Mouse (Mus musculus) inflammation-experienced regulatory T-cells, adult 6 months (primary cell): ENCODE measurements around the gene Dthd1. TPM values are rescaled to one million over a fixed set of nuclear protein-coding genes. Genes with fewer than 3 reads are reported as not detected.
A peak's percentile ranks its signal among the peaks of the same experiment; 100 is the strongest.

Source experiments
- ATAC-seq: one replicate; pipeline ENCODE4 v1.8.0; 2017
- polyA plus RNA-seq, 3 experiments: library from polyadenylated mRNA; unstranded; fragments of 100-300 nt; shearing (Covaris generic); gene quantifications; one replicate each; pipeline ENCODE4 v1.2.1; 2017

The Dthd1 gene
- polyA plus RNA-seq, 3 experiments from 2014 or later, result not detected

DNA sequence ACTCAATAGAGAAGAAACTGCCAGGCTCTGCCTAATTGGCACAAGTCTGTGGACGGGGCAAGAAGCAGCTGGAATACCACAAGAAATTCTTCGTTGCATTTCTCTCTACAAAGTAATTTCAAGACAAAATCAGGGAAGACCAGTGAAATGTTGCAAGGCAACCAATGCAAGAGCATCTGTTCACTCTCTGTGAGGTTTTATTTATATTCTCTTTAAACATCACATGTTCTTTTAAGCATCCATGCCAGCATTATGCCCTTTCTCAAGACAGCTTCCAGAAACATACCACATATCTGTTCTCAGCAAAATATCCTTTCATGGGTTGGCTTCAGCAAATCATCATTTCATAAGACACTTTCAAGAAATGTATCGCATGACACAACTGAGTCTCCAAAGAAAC is 50.7 kb downstream of the Dthd1 start:
- ATAC-seq, result no peak

DNA sequence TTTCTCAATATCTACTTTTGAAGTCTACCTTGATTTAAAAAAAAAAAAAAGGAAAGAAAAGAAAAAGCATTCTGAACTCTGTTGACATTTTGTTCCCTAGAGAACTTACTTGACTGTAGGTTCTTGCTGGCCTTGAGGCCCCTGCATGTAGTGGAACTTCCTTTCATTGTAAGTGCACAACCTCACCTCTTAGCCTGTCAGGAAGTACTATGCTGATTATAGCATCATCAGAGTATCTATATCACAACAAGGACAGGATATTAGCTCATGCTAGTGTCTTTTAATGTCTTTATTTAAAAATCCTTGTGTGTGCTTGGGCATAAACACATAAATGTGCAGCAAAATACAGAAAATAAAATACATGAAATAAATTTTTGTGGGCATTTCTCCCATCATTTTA is 53.4 kb downstream of the Dthd1 start:
- peak; percentile 61 for ATAC-seq

- no peak for ATAC-seq
Observed at GRCm38 (mm10) chr5:62879530-62879929, 65.9 kb downstream of the Dthd1 start.

- ATAC-seq, result peak; percentile 78
Observed at GRCm38 (mm10) chr5:62895326-62895725, 81.7 kb downstream of the Dthd1 start.

DNA sequence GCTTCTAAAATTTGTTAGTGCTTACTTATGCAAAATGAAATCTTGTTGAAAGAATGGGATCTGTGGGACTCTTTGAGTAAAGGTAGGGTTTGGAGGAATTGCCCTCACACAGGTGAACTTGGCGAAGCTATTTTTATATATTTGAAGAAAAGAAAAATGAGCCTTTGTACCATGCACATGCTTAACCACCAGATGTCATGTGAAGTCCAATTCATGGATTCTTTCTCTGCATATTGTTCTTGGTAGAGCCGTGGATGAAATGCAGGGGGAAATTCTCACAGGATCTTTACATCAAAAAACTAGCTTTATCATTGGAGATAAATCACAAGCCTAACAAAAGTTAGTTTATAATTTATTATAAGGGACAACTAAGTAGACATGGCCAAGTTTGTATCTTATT is 93.3 kb downstream of the Dthd1 start:
- ATAC-seq, result no peak

DNA sequence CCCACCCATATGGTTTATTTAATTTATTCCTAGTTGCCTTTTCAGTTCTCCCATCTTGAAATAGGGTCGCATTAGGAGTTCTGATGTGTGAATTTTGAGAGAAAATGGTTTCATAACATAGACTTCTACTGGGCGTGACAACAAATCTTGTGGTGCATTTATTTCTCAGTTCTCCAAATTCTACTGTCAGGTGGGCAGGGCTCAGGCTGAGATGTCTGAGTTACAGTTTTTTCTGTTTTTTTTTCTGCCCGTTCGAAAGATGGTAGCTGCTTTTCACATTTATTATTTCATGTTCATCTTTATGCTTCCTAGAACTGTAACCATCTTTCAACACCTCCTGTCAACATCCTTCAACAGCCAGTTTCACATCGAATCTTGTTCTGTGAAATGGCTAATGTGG is 95.5 kb downstream of the Dthd1 start:
- peak; percentile 44 for ATAC-seq

- peak; percentile 65 for ATAC-seq
Observed at GRCm38 (mm10) chr5:62924616-62925015, 111.0 kb downstream of the Dthd1 start.

Other genes starting within 250 kb of the Dthd1 start
- 10 to 100 TPM; 28.7 to 30.5 (median 29.4) TPM for gene Arap2, start 47.7 kb upstream of the Dthd1 start, polyA plus RNA-seq